Mouse (Mus musculus) cerebellum, adult 18-20 months (tissue): ENCODE data around the gene Cts7.

Experiments
- DNase-seq, 2 experiments: peaks; one replicate each; pipeline ENCODE4 v3.0.0; 2021

Gene Cts7

GRCm38 (mm10) chr13:61358097-61358496 lies at the start of gene Cts7:
Gene Cts7 (minus strand): TSS chr13:61358197.
- DNase-seq, result no peak
